Mouse (Mus musculus) adrenal gland, adult 2 months (tissue): ENCODE results near the gene Chst5. TPM values are rescaled to one million over a fixed set of nuclear protein-coding genes. Genes with fewer than 3 reads are reported as not detected.
"Not testable (repeated sequence)": the region's sequence is repeated elsewhere in the genome, so short reads cannot be mapped to it uniquely, and the experiment has no call there.

Experiments used
- DNase-seq: peaks from one replicate; pipeline ENCODE4 v3.0.0; 2021
- polyA plus RNA-seq: library from polyadenylated mRNA; depleted of rRNA; stranded (reverse); fragments of >200 nt; gene quantifications from 2 replicates; pipeline ENCODE4 v1.2.3, GENCODE M21; 2012; rRNA removed
- total RNA-seq, 2 experiments: library from RNA; stranded (reverse); gene quantifications; 2 replicates each; pipeline ENCODE4 v1.2.3; 2021

Chst5 gene
- total and polyA plus RNA-seq, 3 experiments: not detected

- DNase-seq: peak; percentile 11
These were observed 34.5 kb downstream of the Chst5 start for GRCm38 (mm10) chr8:111875758-111876157.

DNA sequence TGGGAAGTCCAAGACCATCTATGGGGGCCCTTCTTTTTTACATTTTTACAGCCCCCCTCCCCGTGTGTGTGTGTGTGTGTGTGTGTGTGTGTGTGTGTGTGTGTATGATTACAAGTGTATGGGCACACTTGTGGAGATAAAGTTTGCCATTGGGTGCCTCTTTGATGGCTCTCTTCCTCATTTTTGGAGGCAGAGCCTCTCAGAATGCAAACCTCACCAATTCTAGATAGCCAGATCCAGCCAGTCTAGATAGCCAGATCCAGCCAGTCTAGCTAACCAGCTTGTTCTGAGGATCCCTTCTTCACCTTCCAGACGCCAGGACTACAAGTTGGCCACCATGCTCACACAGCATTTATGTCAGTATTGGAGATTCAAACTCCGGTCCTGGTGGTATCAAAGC, 39.0 kb downstream of the Chst5 start:
- no peak for DNase-seq

DNA sequence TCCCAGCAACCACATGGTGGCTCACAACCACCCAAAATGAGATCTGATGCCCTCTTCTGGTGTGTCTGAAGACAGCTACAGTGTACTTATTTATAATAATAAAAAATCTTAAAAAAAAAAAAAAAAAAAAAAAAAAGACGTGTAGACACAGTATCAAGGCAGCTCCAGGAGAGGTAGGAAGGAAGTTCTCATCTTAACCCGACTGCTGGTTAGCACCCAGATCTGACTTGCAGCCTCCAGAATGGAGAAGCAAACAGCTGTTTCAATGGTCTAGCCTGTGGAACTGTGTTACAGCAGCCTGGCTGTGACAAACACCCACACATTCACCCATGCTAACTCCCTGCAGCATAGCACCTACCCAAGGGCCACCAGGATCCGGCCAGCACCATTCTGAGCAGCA, 39.9 kb downstream of the Chst5 start:
- no peak for DNase-seq

- DNase-seq: no peak
These were observed 41.6 kb downstream of the Chst5 start for GRCm38 (mm10) chr8:111868664-111869063.

DNA sequence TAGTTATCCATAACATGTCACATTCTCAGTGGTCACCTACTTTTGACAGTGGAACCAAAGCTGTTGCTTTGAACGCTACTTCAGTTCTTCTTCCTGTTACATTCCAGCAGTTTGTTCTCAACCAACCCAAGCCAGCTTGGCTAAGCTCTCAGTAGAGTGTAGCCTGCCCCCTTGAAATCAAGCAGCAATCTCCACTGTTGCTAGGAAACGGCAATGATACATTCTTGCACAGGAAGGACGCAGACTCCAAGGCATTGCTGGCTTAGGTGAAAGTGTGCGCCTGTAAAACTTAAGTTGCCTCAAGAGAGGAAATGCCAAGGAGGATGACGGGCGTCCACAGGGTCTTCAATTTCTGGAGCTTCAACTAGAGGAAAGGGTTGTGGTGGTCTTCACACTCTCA, 44.4 kb downstream of the Chst5 start:
- no peak for DNase-seq

DNA sequence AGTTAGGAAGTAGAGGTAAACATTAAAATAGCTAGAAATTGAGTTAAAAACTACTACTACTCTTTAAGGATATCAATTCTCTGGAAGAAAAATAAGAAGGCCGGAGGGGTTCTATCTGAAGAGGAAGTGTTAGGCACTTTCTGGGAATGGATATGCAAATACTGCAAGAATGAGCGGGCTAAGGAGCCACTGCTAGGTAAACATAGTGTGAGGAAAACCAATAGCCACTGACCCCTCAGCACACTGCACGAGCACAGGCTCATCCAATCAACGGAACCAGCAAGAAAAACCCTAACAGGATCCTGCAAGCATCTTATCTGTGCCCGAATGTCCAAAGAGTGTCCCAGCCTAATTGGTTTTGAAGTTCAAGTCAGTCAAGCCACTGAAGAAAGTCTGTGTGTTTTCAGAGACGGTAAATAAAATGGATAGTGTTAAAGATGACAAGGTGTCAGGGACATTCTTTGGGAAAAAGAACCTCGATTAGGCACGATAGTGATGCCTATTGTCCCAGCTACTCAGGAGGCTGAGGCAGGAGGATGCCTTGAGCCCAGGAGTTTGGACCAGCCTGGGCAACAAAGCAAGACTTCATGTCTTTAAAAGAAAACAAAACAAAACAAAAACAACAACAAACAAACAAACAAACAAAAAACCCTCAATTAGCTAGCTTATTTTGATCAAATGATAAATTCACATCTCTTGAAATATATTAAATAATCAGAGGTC, 45.0 kb downstream of the Chst5 start:
- DNase-seq: no peak

- no peak for DNase-seq
These were observed 45.6 kb downstream of the Chst5 start for GRCm38 (mm10) chr8:111864648-111865047.

GRCm38 (mm10) chr8:111863280-111863679, 47.0 kb downstream of the Chst5 start:
- DNase-seq: no peak

DNA sequence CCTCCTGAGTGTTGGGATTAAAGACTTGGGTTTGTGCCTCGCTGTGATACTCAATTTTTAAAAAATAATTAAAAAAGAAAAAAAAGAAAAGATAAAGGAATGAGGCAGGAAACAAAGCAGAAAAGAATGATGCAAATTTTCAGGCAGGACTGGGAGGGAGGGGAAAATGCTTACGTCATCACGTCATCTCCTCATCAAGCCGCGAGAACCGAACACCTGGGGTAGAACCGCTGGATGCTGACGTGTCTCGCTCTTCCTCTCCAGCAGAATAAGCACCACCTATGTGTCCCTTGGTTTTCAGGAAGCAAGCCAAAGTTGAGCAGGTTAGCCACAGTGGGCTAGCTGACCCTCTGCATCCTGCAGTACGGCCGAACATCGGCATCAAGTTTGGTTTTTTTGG, 54.3 kb downstream of the Chst5 start:
- no peak for DNase-seq

DNA sequence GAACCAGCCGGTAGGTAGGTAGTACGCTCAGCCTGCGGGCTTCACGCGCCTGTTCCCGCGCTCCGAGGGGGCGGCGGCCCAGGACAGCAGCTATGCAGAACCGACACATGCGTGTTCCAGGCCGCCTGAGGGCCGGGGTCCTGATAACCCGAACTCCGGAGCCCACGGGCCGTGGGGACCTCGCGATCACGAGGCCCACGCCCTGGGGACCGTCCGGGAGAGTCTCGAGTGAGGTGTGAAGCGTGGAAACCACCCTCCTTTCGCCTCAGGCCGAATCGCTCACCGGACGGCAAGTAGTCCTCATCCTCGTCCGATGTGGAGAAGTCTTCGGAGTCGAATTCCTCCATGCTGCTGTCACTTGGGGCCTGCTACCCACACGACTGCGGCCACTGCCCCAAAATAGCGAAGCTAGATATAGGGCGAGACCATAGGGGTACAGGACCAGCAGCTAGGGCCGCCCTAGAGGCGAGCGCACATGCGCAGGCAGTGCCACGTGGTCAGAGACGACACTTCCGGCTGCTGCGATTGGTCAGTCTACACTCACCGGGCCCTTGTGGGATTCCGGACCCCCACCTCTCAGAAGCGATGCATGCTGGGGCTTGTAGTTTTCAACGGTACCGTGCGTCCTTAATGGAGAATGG, 56.3 kb downstream of the Chst5 start, which contains the start of gene Cfdp1:
TSS of gene Cfdp1 (minus strand) at position 431 of the 641 bp plus-strand sequence.
- DNase-seq: peak; percentile 98

DNA sequence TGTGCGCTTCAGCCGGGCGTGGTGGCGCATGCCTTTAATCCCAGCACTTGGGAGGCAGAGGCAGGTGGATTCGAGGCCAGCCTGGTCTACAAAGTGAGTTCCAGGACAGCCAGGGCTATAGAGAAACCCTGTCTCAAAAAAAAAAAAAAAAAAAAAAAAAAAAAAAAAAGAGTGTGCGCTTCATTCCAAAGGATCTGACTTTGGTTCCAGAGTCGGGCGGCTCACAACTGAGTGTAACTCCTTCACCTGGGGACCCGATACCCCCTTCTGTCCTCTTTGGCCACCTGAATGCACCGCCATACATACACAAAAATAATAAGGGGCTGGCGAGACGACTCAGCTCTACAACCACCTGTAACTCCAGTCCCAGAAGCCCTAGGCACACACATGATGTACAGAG, 57.0 kb downstream of the Chst5 start:
- DNase-seq: not testable (repeated sequence)

DNA sequence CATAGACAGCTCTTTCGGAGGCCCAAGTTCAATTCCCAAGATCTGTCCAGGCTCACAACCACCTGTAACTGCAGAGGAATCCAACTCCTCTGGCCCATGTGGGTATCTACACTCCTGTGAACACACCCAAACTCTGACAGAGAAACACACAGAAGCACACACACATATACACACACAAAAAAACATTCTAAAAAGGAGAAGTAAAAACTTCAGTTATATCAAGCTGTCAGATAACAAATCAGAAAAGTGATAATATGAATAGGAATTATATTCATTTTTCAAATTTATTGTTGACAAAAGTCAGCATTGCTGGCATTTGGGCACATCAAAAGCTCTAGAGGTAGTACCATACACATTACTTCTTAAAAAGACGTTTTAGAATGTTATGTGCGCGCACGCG, 63.5 kb downstream of the Chst5 start:
- no peak for DNase-seq

Other genes starting within 250 kb of the Chst5 start
- gene Ctrb1, start 219.4 kb downstream of the Chst5 start, total RNA-seq: under 1 TPM in 1 of 2 experiments, not detected in 1; 0.90 TPM
- 0.51 and 0.67 TPM in 2 replicates for gene Ctrb1, start 219.4 kb downstream of the Chst5 start, polyA plus RNA-seq
- gene Bcar1, start 166.6 kb downstream of the Chst5 start, total RNA-seq: 10 to 100 TPM; 76.9 to 91.2 TPM
- gene Bcar1, start 166.6 kb downstream of the Chst5 start, polyA plus RNA-seq: 204 and 210 TPM in 2 replicates
- gene Cfdp1, start 56.2 kb downstream of the Chst5 start, total RNA-seq: 10 to 100 TPM; 71.7 to 78.9 TPM
- 0.90 and 0.94 TPM in 2 replicates for gene Cfdp1, start 56.2 kb downstream of the Chst5 start, polyA plus RNA-seq
- gene Tmem170, start 33.7 kb downstream of the Chst5 start, total RNA-seq: 1 to 10 TPM; 5.0 to 6.8 TPM
- gene Tmem170, start 33.7 kb downstream of the Chst5 start, polyA plus RNA-seq: 1.3 and 1.5 TPM in 2 replicates
- 10 to 100 TPM in 1 of 2 experiments, 1 to 10 TPM in 1; 6.0 to 10.2 TPM for gene Tmem231, start 23.4 kb upstream of the Chst5 start, total RNA-seq
- 9.4 and 9.9 TPM in 2 replicates for gene Tmem231, start 23.4 kb upstream of the Chst5 start, polyA plus RNA-seq
- 100 to 1,000 TPM; 124 to 166 TPM for gene Gabarapl2, start 30.3 kb upstream of the Chst5 start, total RNA-seq
- gene Gabarapl2, start 30.3 kb upstream of the Chst5 start, polyA plus RNA-seq: 15.0 and 15.4 TPM in 2 replicates
- gene Adat1, start 81.9 kb upstream of the Chst5 start, total RNA-seq: 1 to 10 TPM; 3.3 to 3.5 TPM
- gene Adat1, start 81.9 kb upstream of the Chst5 start, polyA plus RNA-seq: 1.6 and 1.9 TPM in 2 replicates
- gene Kars, start 100.9 kb upstream of the Chst5 start, total RNA-seq: 100 to 1,000 TPM; 105 to 115 TPM
- 18.1 and 21.3 TPM in 2 replicates for gene Kars, start 100.9 kb upstream of the Chst5 start, polyA plus RNA-seq
- gene Terf2ip, start 101.0 kb upstream of the Chst5 start, total RNA-seq: 10 to 100 TPM; 20.1 to 22.7 TPM
- 15.4 and 16.3 TPM in 2 replicates for gene Terf2ip, start 101.0 kb upstream of the Chst5 start, polyA plus RNA-seq
- gene Gm6793, start 104.6 kb upstream of the Chst5 start, total RNA-seq: not detected
- not detected in 2 replicates for gene Gm6793, start 104.6 kb upstream of the Chst5 start, polyA plus RNA-seq